Mouse (Mus musculus) gastrocnemius, adult 8-10 months (tissue): ENCODE results near the gene Lekr1. TPM values are rescaled to one million over a fixed set of nuclear protein-coding genes. Genes with fewer than 3 reads are reported as not detected.
"Not testable (repeated sequence)": the region's sequence is repeated elsewhere in the genome, so short reads cannot be mapped to it uniquely, and the experiment has no call there.

Source experiments
- DNase-seq, 2 experiments: peaks; one replicate each; pipeline ENCODE4 v3.0.0; 2022; ENCODE audit warnings: low spot score in 2 of 2
- total RNA-seq, 4 experiments: library from RNA; stranded (reverse); gene quantifications; 2 replicates each; pipeline ENCODE4 v1.2.4; 2022

Lekr1 gene
- total RNA-seq, 4 experiments from 2014 or later = 0.19 to 0.62 (median 0.27) TPM

- DNase-seq = no peak
These were observed 100.4 kb downstream of the Lekr1 start for GRCm38 (mm10) chr3:65766387-65766786.

GRCm38 (mm10) chr3:65767202-65767862 is 101.3 kb downstream of the Lekr1 start:
- no peak for DNase-seq

- not testable (repeated sequence) for DNase-seq
These were observed 103.6 kb downstream of the Lekr1 start for GRCm38 (mm10) chr3:65769666-65770065.

- DNase-seq = no peak
These were observed 107.9 kb downstream of the Lekr1 start for GRCm38 (mm10) chr3:65773910-65774309.

- DNase-seq = no peak
These were observed 109.1 kb downstream of the Lekr1 start for GRCm38 (mm10) chr3:65775096-65775495.

- DNase-seq = no peak
These were observed 116.2 kb downstream of the Lekr1 start for GRCm38 (mm10) chr3:65782246-65782645.

- DNase-seq = no peak
These were observed 124.2 kb downstream of the Lekr1 start for GRCm38 (mm10) chr3:65790076-65790685.

- DNase-seq = no peak
These were observed 127.5 kb downstream of the Lekr1 start for GRCm38 (mm10) chr3:65793561-65793960.

- DNase-seq = no peak
These were observed 128.7 kb downstream of the Lekr1 start for GRCm38 (mm10) chr3:65794711-65795110.

GRCm38 (mm10) chr3:65797345-65798137 is 131.5 kb downstream of the Lekr1 start:
- no peak for DNase-seq

- DNase-seq = no peak
These were observed 134.9 kb downstream of the Lekr1 start for GRCm38 (mm10) chr3:65800962-65801361.

- no peak for DNase-seq
These were observed 136.2 kb downstream of the Lekr1 start for GRCm38 (mm10) chr3:65802185-65802584.

GRCm38 (mm10) chr3:65802868-65803267 is 136.8 kb downstream of the Lekr1 start:
- peak in 1 of 2 experiments; percentile 7 for DNase-seq

GRCm38 (mm10) chr3:65814881-65815280 is 148.9 kb downstream of the Lekr1 start:
- DNase-seq = no peak

- DNase-seq = no peak
These were observed 150.0 kb downstream of the Lekr1 start for GRCm38 (mm10) chr3:65816012-65816411.

GRCm38 (mm10) chr3:65818597-65818996 is 152.6 kb downstream of the Lekr1 start:
- DNase-seq = no peak

- no peak for DNase-seq
These were observed 153.8 kb downstream of the Lekr1 start for GRCm38 (mm10) chr3:65819841-65820240.

- DNase-seq = no peak
These were observed 158.9 kb downstream of the Lekr1 start for GRCm38 (mm10) chr3:65824886-65825285.

GRCm38 (mm10) chr3:65826716-65827115 is 160.7 kb downstream of the Lekr1 start:
- DNase-seq = no peak

GRCm38 (mm10) chr3:65827400-65827799 is 161.4 kb downstream of the Lekr1 start:
- no peak for DNase-seq

- DNase-seq = no peak
These were observed 162.0 kb downstream of the Lekr1 start for GRCm38 (mm10) chr3:65828020-65828419.

GRCm38 (mm10) chr3:65829230-65829629 is 163.2 kb downstream of the Lekr1 start:
- peak; percentile 54 to 77 for DNase-seq
